20 mouse cellular contexts compared by ENCODE assay signal in the genomic region with DNA sequence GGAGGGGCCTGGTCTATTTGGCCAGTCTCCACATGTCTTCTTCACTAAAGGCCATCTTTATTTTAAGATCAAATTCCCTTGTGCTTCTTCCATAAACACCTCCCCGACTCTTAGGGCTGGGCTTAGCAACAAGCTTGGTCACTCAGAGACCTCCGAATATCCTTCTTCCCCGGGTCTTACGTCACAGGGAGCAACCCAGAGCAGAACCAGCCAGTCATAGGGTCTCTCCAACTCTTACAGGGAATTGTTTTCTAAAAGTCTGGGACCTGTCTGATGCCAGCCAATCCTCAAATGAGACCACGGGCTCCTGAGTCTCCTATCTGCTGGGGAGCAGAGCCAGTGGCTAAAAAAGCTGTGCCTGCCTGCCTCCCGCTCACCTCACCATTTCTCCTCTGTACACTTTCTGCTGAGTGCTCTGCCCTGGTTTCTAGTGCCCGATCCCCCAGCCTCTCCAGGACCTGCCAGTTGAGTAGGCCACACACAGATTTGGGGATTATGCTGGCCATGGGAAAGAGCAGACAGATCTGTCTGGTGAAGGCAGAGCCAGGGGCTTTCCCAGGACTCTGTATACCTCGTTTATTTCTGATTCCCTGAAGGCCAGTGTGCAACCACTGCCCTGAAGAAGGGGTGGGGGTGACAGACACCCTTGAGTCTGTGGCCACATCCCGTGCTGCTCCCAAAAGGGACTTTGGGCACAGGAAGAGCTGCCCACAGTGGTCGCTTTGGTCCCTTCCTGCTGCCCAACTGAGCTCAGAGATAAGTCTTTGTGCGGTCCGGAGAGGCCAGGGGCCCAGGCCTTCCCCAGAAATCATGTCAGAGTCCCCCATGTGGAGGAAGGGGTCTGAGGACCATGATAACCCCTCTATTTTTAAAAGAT. TPM values are rescaled to one million over a fixed set of nuclear protein-coding genes. Genes with fewer than 3 reads are reported as not detected.
A peak's percentile ranks its signal among the peaks of the same experiment; 100 is the strongest.
DNase-seq lines count a peak whose midpoint lies in the region; ATAC-seq and TF ChIP-seq lines count a peak whose summit lies in the region.
"Had no signal": no experiment of that assay in that cellular context is flagged by ENCODE, and none has a peak within 500 bp of the region (broad histone marks: within the 10 kb centered on the region; RNA-seq: fewer than 3 reads in every experiment).

No protein-coding gene starts in this region.

- H3K4me2 ChIP-seq in heart, embryonic 11.5 days, result peak overlapping the region; percentile 23
- no peak overlapping the region for H3K4me2 ChIP-seq in midbrain, embryonic 13.5 days (replicated peaks)
- no peak overlapping the region for H3K4me2 ChIP-seq in midbrain, embryonic 15.5 days
- H3K4me2 ChIP-seq in liver, embryonic 14.5 days (ENCODE audit: low read depth), result peak overlapping the region; percentile 55
- H3K4me2 ChIP-seq: embryonic facial prominence, embryonic 15.5 days had no signal

- no peak overlapping the region for H3K4me3 ChIP-seq in heart, embryonic 11.5 days (ENCODE audit: low read depth, low read length)
- no peak overlapping the region for H3K4me3 ChIP-seq in midbrain, embryonic 13.5 days (replicated peaks)
- no peak overlapping the region for H3K4me3 ChIP-seq in midbrain, embryonic 15.5 days
- no peak overlapping the region for H3K4me3 ChIP-seq in liver, embryonic 14.5 days (ENCODE audit: insufficient read depth in 1 of 2, low read depth in 2 of 2, low read length in 2 of 2)
- H3K4me3 ChIP-seq: embryonic facial prominence, embryonic 15.5 days had no signal

- H3K4me1 ChIP-seq in heart, embryonic 11.5 days (ENCODE audit: control insufficient read depth, insufficient read depth, low read length), result peaks cover 35% of the 10 kb centered on the region
- peaks cover 10% of the 10 kb centered on the region for H3K4me1 ChIP-seq in midbrain, embryonic 13.5 days (replicated peaks)
- H3K4me1 ChIP-seq in midbrain, embryonic 15.5 days, result no peaks in the 10 kb centered on the region
- peaks cover 82 to 87% of the 10 kb centered on the region in 2 experiments for H3K4me1 ChIP-seq in liver, embryonic 14.5 days (replicated peaks; ENCODE audit: control insufficient read depth in 2 of 2, insufficient read depth in 2 of 2, low read length in 1 of 2)
- H3K4me1 ChIP-seq: embryonic facial prominence, embryonic 15.5 days had no signal

- no peak for TF ChIP-seq CTCF in liver, embryonic 14.5 days (IDR thresholded peaks at IDR 0.05; ENCODE audit: low read depth)

- H3K9ac ChIP-seq in heart, embryonic 11.5 days (ENCODE audit: low read depth, low read length), result peak overlapping the region; percentile 29; the same call in 1 of the 2 replicates
- 0 out of 2 replicates have a peak overlapping the region, but pooled peaks have one; percentile 4 for H3K9ac ChIP-seq in midbrain, embryonic 13.5 days (replicated peaks)
- no peak overlapping the region for H3K9ac ChIP-seq in midbrain, embryonic 15.5 days
- H3K9ac ChIP-seq in liver, embryonic 14.5 days (replicated peaks), result peak overlapping the region; percentile 24
- H3K9ac ChIP-seq: embryonic facial prominence, embryonic 15.5 days had no signal

- ATAC-seq in heart, embryonic 11.5 days (replicated peaks; ENCODE audit: insufficient number of reproducible peaks, low FRiP score, low TSS enrichment), result no peak
- ATAC-seq in midbrain, embryonic 13.5 days, result no peak
- ATAC-seq in midbrain, embryonic 15.5 days (replicated peaks), result no peak
- peak; percentile 26 for ATAC-seq in granulocyte monocyte progenitor cell, adult 5-6 weeks (replicated peaks; ENCODE audit: poor library complexity, severe bottlenecking)
- ATAC-seq in liver, embryonic 14.5 days (ENCODE audit: insufficient read depth), result no peak
- ATAC-seq: forebrain, embryonic 16.5 days; midbrain, embryonic 16.5 days had no signal

- peak overlapping the region; percentile 57; the same call in 1 of the 2 replicates for H3K27ac ChIP-seq in heart, embryonic 11.5 days (ENCODE audit: low read depth, low read length)
- no peak overlapping the region for H3K27ac ChIP-seq in midbrain, embryonic 13.5 days
- H3K27ac ChIP-seq in midbrain, embryonic 15.5 days, result no peak overlapping the region
- peak overlapping the region; percentile 98 for H3K27ac ChIP-seq in liver, embryonic 14.5 days
- H3K27ac ChIP-seq: embryonic facial prominence, embryonic 15.5 days; kidney, postnatal 0 days had no signal

- no peak; the same call in 1 of the 2 replicates for TF ChIP-seq EP300 in liver, embryonic 14.5 days (IDR thresholded peaks at IDR 0.05; ENCODE audit: low read depth)

- DNase-seq in heart, postnatal 4 days, result no peak
- DNase-seq in liver, embryonic 14.5 days (ENCODE audit: low read depth in 3 of 3, low spot score in 3 of 3), result no peak
- DNase-seq in urinary bladder, postnatal 25 days (ENCODE audit: low spot score), result no peak
- DNase-seq in layer of hippocampus, postnatal 14 days (ENCODE audit: low spot score in 2 of 2), result no peak
- DNase-seq: cerebellum, adult 11 months; gastrocnemius, postnatal 10 days; layer of hippocampus, adult 9-11 months; lung, postnatal 36 days had no signal

- WGBS in heart, embryonic 11.5 days (ENCODE audit: insufficient replicate concordance), result 39% methylated on average over 12 of the region's 12 CpGs
- 64% methylated on average over 12 of the region's 12 CpGs for WGBS in midbrain, embryonic 13.5 days
- WGBS in midbrain, embryonic 15.5 days, result 67% methylated on average over 12 of the region's 12 CpGs
- WGBS in liver, embryonic 14.5 days (ENCODE audit: insufficient replicate concordance), result 10% methylated on average over 12 of the region's 12 CpGs

- no peaks in the 10 kb centered on the region for H3K9me3 ChIP-seq in heart, embryonic 11.5 days (replicated peaks; ENCODE audit: control insufficient read depth, low read length)
- no peaks in the 10 kb centered on the region for H3K9me3 ChIP-seq in midbrain, embryonic 13.5 days
- H3K9me3 ChIP-seq in midbrain, embryonic 15.5 days, result no peaks in the 10 kb centered on the region
- H3K9me3 ChIP-seq in liver, embryonic 14.5 days (ENCODE audit: control insufficient read depth, low read length), result no peaks in the 10 kb centered on the region
- H3K9me3 ChIP-seq: embryonic facial prominence, embryonic 15.5 days had no signal

- H3K36me3 ChIP-seq in heart, embryonic 11.5 days (ENCODE audit: control insufficient read depth, insufficient read depth, low read length), result no peaks in the 10 kb centered on the region
- no peaks in the 10 kb centered on the region for H3K36me3 ChIP-seq in midbrain, embryonic 13.5 days
- no peaks in the 10 kb centered on the region for H3K36me3 ChIP-seq in midbrain, embryonic 15.5 days (replicated peaks)
- no peaks in the 10 kb centered on the region for H3K36me3 ChIP-seq in liver, embryonic 14.5 days (replicated peaks; ENCODE audit: control insufficient read depth, insufficient read depth, low read depth)
- H3K36me3 ChIP-seq: embryonic facial prominence, embryonic 15.5 days had no signal

- H3K27me3 ChIP-seq in heart, embryonic 11.5 days (ENCODE audit: control insufficient read depth, insufficient read depth, low read length), result no peaks in the 10 kb centered on the region; the same call in 1 of the 2 replicates
- H3K27me3 ChIP-seq in midbrain, embryonic 13.5 days, result no peaks in the 10 kb centered on the region; the same call in 1 of the 2 replicates
- H3K27me3 ChIP-seq in midbrain, embryonic 15.5 days (replicated peaks), result no peaks in the 10 kb centered on the region
- H3K27me3 ChIP-seq in liver, embryonic 14.5 days (ENCODE audit: control insufficient read depth, insufficient read depth, low read length), result no peaks in the 10 kb centered on the region

RNA-seq across cellular contexts. Expression of gene Gtf3c5, which starts 15.4 kb away (rescaled TPM):
- polyA plus RNA-seq in heart, embryonic 11.5 days (2014; fragmentation: Nextera tagmentation; extraction: Ambion mirVana), result 22.5 and 23.3 TPM in 2 replicates
- total RNA-seq in heart, postnatal 4 days (2021), result 10 to 100 TPM; 17.8 to 18.3 TPM
- 51.0 and 51.6 TPM in 2 replicates for polyA plus RNA-seq in midbrain, embryonic 13.5 days (2015; fragmentation: Nextera tagmentation; extraction: Ambion mirVana)
- 48.2 and 49.2 TPM in 2 replicates for polyA plus RNA-seq in midbrain, embryonic 15.5 days (2015; fragmentation: Nextera tagmentation; extraction: Ambion mirVana)
- total RNA-seq in granulocyte monocyte progenitor cell, adult 5-6 weeks (2014; fragmentation: Nextera tagmentation), result 25.9 and 31.5 TPM in 2 replicates
- 12.6 and 16.5 TPM in 2 replicates for total RNA-seq in granulocyte monocyte progenitor cell, adult 5-6 weeks (2017)
- 10.0 and 11.6 TPM in 2 replicates for polyA plus RNA-seq in liver, embryonic 14.5 days (2012; rRNA removed)
- polyA plus RNA-seq in liver, embryonic 14.5 days (2014; fragmentation: Nextera tagmentation; extraction: Ambion mirVana), result 7.6 and 9.0 TPM in 2 replicates
- 10 to 100 TPM; 17.0 to 18.1 TPM for total RNA-seq in layer of hippocampus, postnatal 14 days (2021)

RNA-seq across cellular contexts. Expression of gene Gfi1b, which starts 22.9 kb away (rescaled TPM):
- 7.6 and 10.9 TPM in 2 replicates for polyA plus RNA-seq in heart, embryonic 11.5 days (2014; fragmentation: Nextera tagmentation; extraction: Ambion mirVana)
- not detected for total RNA-seq in heart, postnatal 4 days (2021)
- 0.43 and 0.67 TPM in 2 replicates for polyA plus RNA-seq in midbrain, embryonic 13.5 days (2015; fragmentation: Nextera tagmentation; extraction: Ambion mirVana)
- polyA plus RNA-seq in midbrain, embryonic 15.5 days (2015; fragmentation: Nextera tagmentation; extraction: Ambion mirVana), result not detected in 2 replicates
- total RNA-seq in granulocyte monocyte progenitor cell, adult 5-6 weeks (2014; fragmentation: Nextera tagmentation), result 1.4 TPM in 1 of 2 replicates, not detected in the other
- total RNA-seq in granulocyte monocyte progenitor cell, adult 5-6 weeks (2017), result 1.9 and 2.0 TPM in 2 replicates
- 72.5 and 86.9 TPM in 2 replicates for polyA plus RNA-seq in liver, embryonic 14.5 days (2012; rRNA removed)
- 89.2 and 107 TPM in 2 replicates for polyA plus RNA-seq in liver, embryonic 14.5 days (2014; fragmentation: Nextera tagmentation; extraction: Ambion mirVana)
- total RNA-seq in layer of hippocampus, postnatal 14 days (2021), result not detected
- total RNA-seq: ES-E14 had no signal
- polyA plus RNA-seq: C2C12; cortical plate, adult 2 months; embryonic facial prominence, embryonic 15.5 days; forebrain, embryonic 16.5 days; midbrain, embryonic 16.5 days had no signal

RNA-seq across cellular contexts. Expression of gene Cel, which starts 35.7 kb away (rescaled TPM):
- not detected in 2 replicates for polyA plus RNA-seq in heart, embryonic 11.5 days (2014; fragmentation: Nextera tagmentation; extraction: Ambion mirVana)
- total RNA-seq in heart, postnatal 4 days (2021), result not detected
- 0.07 and 0.13 TPM in 2 replicates for polyA plus RNA-seq in midbrain, embryonic 13.5 days (2015; fragmentation: Nextera tagmentation; extraction: Ambion mirVana)
- polyA plus RNA-seq in midbrain, embryonic 15.5 days (2015; fragmentation: Nextera tagmentation; extraction: Ambion mirVana), result 0.10 and 0.13 TPM in 2 replicates
- total RNA-seq in granulocyte monocyte progenitor cell, adult 5-6 weeks (2014; fragmentation: Nextera tagmentation), result not detected in 2 replicates
- total RNA-seq in granulocyte monocyte progenitor cell, adult 5-6 weeks (2017), result not detected in 2 replicates
- 0.10 and 0.19 TPM in 2 replicates for polyA plus RNA-seq in liver, embryonic 14.5 days (2012; rRNA removed)
- 0.39 TPM in 1 of 2 replicates, not detected in the other for polyA plus RNA-seq in liver, embryonic 14.5 days (2014; fragmentation: Nextera tagmentation; extraction: Ambion mirVana)
- total RNA-seq in layer of hippocampus, postnatal 14 days (2021), result not detected
- total RNA-seq: ES-E14; gastrocnemius, postnatal 10 days had no signal
- polyA plus RNA-seq: C2C12; forebrain, embryonic 16.5 days; kidney, postnatal 0 days; limb, embryonic 11.5 days; midbrain, embryonic 16.5 days had no signal

RNA-seq across cellular contexts. Expression of gene Tsc1, which starts 42.1 kb away (rescaled TPM):
- polyA plus RNA-seq in heart, embryonic 11.5 days (2014; fragmentation: Nextera tagmentation; extraction: Ambion mirVana), result 14.2 and 16.2 TPM in 2 replicates
- total RNA-seq in heart, postnatal 4 days (2021), result 10 to 100 TPM; 16.4 to 17.5 TPM
- 37.1 and 38.4 TPM in 2 replicates for polyA plus RNA-seq in midbrain, embryonic 13.5 days (2015; fragmentation: Nextera tagmentation; extraction: Ambion mirVana)
- polyA plus RNA-seq in midbrain, embryonic 15.5 days (2015; fragmentation: Nextera tagmentation; extraction: Ambion mirVana), result 38.6 and 40.3 TPM in 2 replicates
- total RNA-seq in granulocyte monocyte progenitor cell, adult 5-6 weeks (2014; fragmentation: Nextera tagmentation), result 17.4 and 23.7 TPM in 2 replicates
- 11.1 and 12.4 TPM in 2 replicates for total RNA-seq in granulocyte monocyte progenitor cell, adult 5-6 weeks (2017)
- polyA plus RNA-seq in liver, embryonic 14.5 days (2012; rRNA removed), result 4.5 and 5.4 TPM in 2 replicates
- 5.3 and 7.5 TPM in 2 replicates for polyA plus RNA-seq in liver, embryonic 14.5 days (2014; fragmentation: Nextera tagmentation; extraction: Ambion mirVana)
- total RNA-seq in layer of hippocampus, postnatal 14 days (2021), result 10 to 100 TPM; 39.7 to 43.6 TPM

Comparison
In these comparisons a context has a peak if more than half of its experiments do, and no peak if none do; other contexts are left out.
1. H3K27ac ChIP-seq: peak in heart, embryonic 11.5 days (single experiment) and liver, embryonic 14.5 days (single experiment); none in midbrain, embryonic 13.5 days (single experiment) and midbrain, embryonic 15.5 days (single experiment).
2. H3K4me2 ChIP-seq: peak in heart, embryonic 11.5 days (single experiment) and liver, embryonic 14.5 days (single experiment); none in midbrain, embryonic 13.5 days (single experiment) and midbrain, embryonic 15.5 days (single experiment).